Mouse (Mus musculus): ENCODE measurements around the gene Rnf180. TPM values are rescaled to one million over a fixed set of nuclear protein-coding genes. Genes with fewer than 3 reads are reported as not detected.

The Rnf180 gene
- polyA plus RNA-seq, 1 experiment from 2014 or later = 2.9 TPM

DNA sequence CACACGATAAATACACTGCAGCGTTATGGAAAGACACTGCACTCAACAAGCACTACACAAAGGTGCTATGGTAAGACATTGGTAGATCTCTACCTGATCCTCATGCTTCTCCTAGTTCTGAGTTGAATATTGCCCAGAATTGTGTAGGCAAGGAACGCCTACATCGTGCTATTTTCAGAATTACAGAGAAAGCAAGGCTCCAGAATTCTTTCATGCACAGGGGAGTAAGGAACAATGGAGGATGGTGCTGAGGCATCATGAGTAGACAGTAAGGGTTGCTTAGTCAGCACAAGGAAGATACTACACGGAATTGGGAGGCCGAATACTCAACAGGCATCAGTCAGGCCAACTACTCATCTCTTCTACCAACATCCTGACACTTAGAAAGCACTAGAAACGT is 105.9 kb downstream of the Rnf180 start:
- Histone ChIP-seq H3K4me1 (no peaks in the 10 kb centered on the region), H3K36me3 (no peaks in the 10 kb centered on the region), H3K4me3 (replicated peaks) (no peak overlapping the region), H3K4me2 (no peak overlapping the region), H3K27me3 (replicated peaks) (no peaks in the 10 kb centered on the region), H3K9ac (no peak overlapping the region), H3K9me3 (no peaks in the 10 kb centered on the region), H3K27ac (no peak overlapping the region)
- no peak for ATAC-seq (ENCODE audit: insufficient read depth, low FRiP score, low read depth)
- 84% methylated on average over 7 of the region's 7 CpGs for WGBS

DNA sequence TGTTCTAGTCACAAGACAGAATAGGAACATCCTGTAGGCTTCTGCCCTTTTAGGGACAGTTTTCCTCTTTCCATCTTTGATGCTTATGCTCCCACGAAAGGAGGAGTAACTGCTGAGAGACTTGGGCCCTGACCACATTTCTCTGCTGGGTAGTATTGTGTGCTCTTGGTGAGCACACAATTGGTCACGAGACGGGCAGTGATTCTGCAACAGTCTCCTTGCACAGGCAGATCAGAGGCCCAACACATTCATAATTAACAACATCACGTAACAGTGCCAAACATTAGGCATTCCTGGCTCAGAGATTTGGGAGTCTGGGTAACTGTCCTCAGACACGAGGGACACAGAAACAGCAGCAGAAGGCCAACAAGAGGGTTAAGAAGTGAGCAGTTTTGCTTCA is 113.8 kb downstream of the Rnf180 start:
- no peaks in the 10 kb centered on the region for H3K27me3 ChIP-seq (replicated peaks)
- no peak overlapping the region for H3K9ac ChIP-seq
- no peaks in the 10 kb centered on the region for H3K9me3 ChIP-seq
- ATAC-seq (ENCODE audit: insufficient read depth, low FRiP score, low read depth) = no peak
- H3K4me2 ChIP-seq = no peak overlapping the region
- no peak overlapping the region for H3K27ac ChIP-seq
- no peaks in the 10 kb centered on the region for H3K36me3 ChIP-seq
- H3K4me3 ChIP-seq (replicated peaks) = no peak overlapping the region
- WGBS = 82% methylated on average over 5 of the region's 5 CpGs
- no peaks in the 10 kb centered on the region for H3K4me1 ChIP-seq

- WGBS = 57% methylated on average over 5 of the region's 6 CpGs
- no peak for ATAC-seq (ENCODE audit: insufficient read depth, low FRiP score, low read depth)
Observed at GRCm38 (mm10) chr13:105165441-105165840, 129.2 kb downstream of the Rnf180 start.

DNA sequence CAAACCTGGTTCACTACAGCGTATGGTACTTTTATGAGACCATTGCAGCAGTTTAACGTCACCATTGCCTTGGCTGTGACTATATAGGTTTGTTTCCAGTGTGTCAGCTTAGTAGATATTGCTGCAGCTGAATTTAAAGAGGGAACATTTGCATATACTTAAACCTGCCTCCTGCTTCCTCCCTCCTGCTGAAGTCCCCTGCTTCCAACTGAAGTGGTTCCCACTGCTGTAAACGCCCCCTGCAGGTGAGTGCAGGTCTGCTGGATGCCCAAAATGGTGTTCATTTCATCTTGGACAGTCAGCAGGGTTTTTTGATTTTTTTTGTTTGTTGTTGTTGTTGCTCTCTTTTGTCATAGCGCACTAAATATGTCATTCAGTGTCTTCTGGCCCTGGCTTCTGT is 140.7 kb downstream of the Rnf180 start:
- 63% methylated on average over 4 of the region's 4 CpGs for WGBS
- Histone ChIP-seq H3K4me3 (replicated peaks) (no peak overlapping the region), H3K4me2 (no peak overlapping the region), H3K36me3 (no peaks in the 10 kb centered on the region), H3K27me3 (replicated peaks) (no peaks in the 10 kb centered on the region), H3K9me3 (no peaks in the 10 kb centered on the region), H3K4me1 (no peaks in the 10 kb centered on the region), H3K27ac (no peak overlapping the region), H3K9ac (no peak overlapping the region)
- no peak for ATAC-seq (ENCODE audit: insufficient read depth, low FRiP score, low read depth)

More at GRCm38 (mm10) chr13:105165441-105165840, 129.2 kb downstream of the Rnf180 start:
- Histone ChIP-seq H3K9ac (no peak overlapping the region), H3K4me1 (no peaks in the 10 kb centered on the region), H3K27ac (no peak overlapping the region), H3K27me3 (replicated peaks) (no peaks in the 10 kb centered on the region), H3K4me3 (replicated peaks) (no peak overlapping the region), H3K4me2 (no peak overlapping the region), H3K9me3 (no peaks in the 10 kb centered on the region), H3K36me3 (no peaks in the 10 kb centered on the region)

GRCm38 (mm10) chr13:105150006-105150405 is 144.6 kb downstream of the Rnf180 start:
- Histone ChIP-seq H3K4me3 (replicated peaks) (no peak overlapping the region), H3K27me3 (replicated peaks) (no peaks in the 10 kb centered on the region), H3K4me2 (no peak overlapping the region), H3K9me3 (no peaks in the 10 kb centered on the region), H3K36me3 (no peaks in the 10 kb centered on the region), H3K9ac (no peak overlapping the region), H3K4me1 (no peaks in the 10 kb centered on the region), H3K27ac (no peak overlapping the region)
- no peak for ATAC-seq (ENCODE audit: insufficient read depth, low FRiP score, low read depth)
- 76% methylated on average over 3 of the region's 3 CpGs for WGBS

- Histone ChIP-seq H3K4me1 (no peaks in the 10 kb centered on the region), H3K36me3 (no peaks in the 10 kb centered on the region), H3K4me2 (no peak overlapping the region), H3K27me3 (replicated peaks) (no peaks in the 10 kb centered on the region), H3K9me3 (no peaks in the 10 kb centered on the region), H3K4me3 (replicated peaks) (no peak overlapping the region), H3K27ac (no peak overlapping the region), H3K9ac (no peak overlapping the region)
- WGBS = 66% methylated on average over 4 of the region's 4 CpGs
- ATAC-seq (ENCODE audit: insufficient read depth, low FRiP score, low read depth) = no peak
Observed at GRCm38 (mm10) chr13:105147795-105148418, 146.7 kb downstream of the Rnf180 start.

DNA sequence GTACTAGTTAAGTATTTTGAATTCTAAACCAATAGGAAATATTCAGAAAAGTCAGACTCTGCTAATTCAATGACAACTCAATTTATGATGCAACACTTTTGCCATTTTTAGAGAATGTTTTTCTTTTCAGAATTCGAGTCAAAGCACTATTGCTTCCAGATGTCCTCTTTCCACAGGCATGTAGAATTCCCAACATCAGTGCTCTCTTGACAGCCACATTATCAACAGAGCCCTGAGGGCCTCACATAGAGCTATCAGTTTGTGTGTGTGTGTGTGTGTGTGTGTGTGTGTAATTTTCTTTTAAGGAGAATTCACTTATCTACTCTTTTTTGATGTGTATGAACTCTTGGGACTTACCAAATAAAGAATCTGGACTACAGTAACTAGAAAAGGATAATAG is 147.8 kb downstream of the Rnf180 start:
- Histone ChIP-seq H3K4me2 (no peak overlapping the region), H3K36me3 (no peaks in the 10 kb centered on the region), H3K4me3 (replicated peaks) (no peak overlapping the region), H3K9ac (no peak overlapping the region), H3K27me3 (replicated peaks) (no peaks in the 10 kb centered on the region), H3K4me1 (no peaks in the 10 kb centered on the region), H3K27ac (no peak overlapping the region), H3K9me3 (no peaks in the 10 kb centered on the region)
- ATAC-seq (ENCODE audit: insufficient read depth, low FRiP score, low read depth) = no peak
- 26% methylated on average over 1 of the region's 1 CpGs for WGBS

DNA sequence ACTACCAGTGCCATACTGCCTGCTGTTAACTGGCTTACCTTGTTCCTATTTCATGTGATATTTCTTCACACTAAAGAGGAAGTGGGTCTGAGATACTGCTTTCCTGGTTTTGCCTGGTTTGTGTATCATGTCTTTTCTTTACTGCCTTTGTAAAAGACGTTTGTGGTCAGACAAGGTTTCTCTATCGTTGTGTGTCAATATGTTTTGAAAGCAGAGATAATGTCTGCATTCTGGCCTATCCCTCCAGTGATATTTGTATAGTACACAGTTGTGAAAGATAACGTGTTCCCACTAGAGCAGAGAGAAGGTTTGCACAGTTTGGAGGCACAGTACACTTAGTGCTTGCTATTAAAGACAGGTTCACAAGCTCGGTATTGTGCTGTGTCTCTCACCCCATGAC is 154.7 kb downstream of the Rnf180 start:
- Histone ChIP-seq H3K4me3 (replicated peaks) (no peak overlapping the region), H3K4me1 (no peaks in the 10 kb centered on the region), H3K36me3 (no peaks in the 10 kb centered on the region), H3K9me3 (no peaks in the 10 kb centered on the region), H3K27me3 (replicated peaks) (no peaks in the 10 kb centered on the region), H3K9ac (no peak overlapping the region), H3K4me2 (no peak overlapping the region), H3K27ac (0 out of 2 replicates have a peak overlapping the region, but pooled peaks have one; percentile 28)
- peak; percentile 96 for ATAC-seq (ENCODE audit: insufficient read depth, low FRiP score, low read depth)
- WGBS = 44% methylated on average over 4 of the region's 4 CpGs

DNA sequence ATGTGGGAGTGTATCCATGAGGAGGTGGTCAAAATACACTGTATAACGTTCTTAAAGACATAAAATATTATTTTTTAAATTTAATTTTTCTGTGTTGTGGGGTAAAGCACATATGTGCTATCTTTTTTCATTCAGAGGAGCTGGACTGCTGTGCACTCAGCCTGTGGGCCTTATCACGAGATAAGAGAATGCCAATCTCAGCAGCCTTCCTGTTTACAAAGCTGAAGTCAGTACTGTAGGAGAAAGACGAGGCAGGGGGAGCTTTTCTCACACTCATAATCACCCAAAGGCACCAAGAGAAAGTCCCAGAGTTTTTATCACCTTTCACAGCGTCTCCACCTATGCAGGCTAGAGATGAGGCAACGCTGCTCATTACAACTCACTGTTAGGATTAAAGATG is 160.2 kb downstream of the Rnf180 start:
- no peak for ATAC-seq (ENCODE audit: insufficient read depth, low FRiP score, low read depth)
- no peaks in the 10 kb centered on the region for H3K4me1 ChIP-seq
- WGBS = 42% methylated on average over 5 of the region's 5 CpGs
- H3K9ac ChIP-seq = no peak overlapping the region
- H3K36me3 ChIP-seq = no peaks in the 10 kb centered on the region
- H3K4me3 ChIP-seq (replicated peaks) = no peak overlapping the region
- H3K27me3 ChIP-seq (replicated peaks) = no peaks in the 10 kb centered on the region
- no peak overlapping the region for H3K4me2 ChIP-seq
- H3K27ac ChIP-seq = no peak overlapping the region
- no peaks in the 10 kb centered on the region for H3K9me3 ChIP-seq

- no peaks in the 10 kb centered on the region for H3K36me3 ChIP-seq
- no peaks in the 10 kb centered on the region for H3K4me1 ChIP-seq
- no peak overlapping the region for H3K4me3 ChIP-seq (replicated peaks)
- 75% methylated on average over 2 of the region's 2 CpGs for WGBS
- no peaks in the 10 kb centered on the region for H3K9me3 ChIP-seq
- H3K27me3 ChIP-seq (replicated peaks) = no peaks in the 10 kb centered on the region
- H3K9ac ChIP-seq = no peak overlapping the region
- ATAC-seq (ENCODE audit: insufficient read depth, low FRiP score, low read depth) = no peak
- H3K27ac ChIP-seq = no peak overlapping the region
- no peak overlapping the region for H3K4me2 ChIP-seq
Observed at GRCm38 (mm10) chr13:105132776-105133175, 161.8 kb downstream of the Rnf180 start.

DNA sequence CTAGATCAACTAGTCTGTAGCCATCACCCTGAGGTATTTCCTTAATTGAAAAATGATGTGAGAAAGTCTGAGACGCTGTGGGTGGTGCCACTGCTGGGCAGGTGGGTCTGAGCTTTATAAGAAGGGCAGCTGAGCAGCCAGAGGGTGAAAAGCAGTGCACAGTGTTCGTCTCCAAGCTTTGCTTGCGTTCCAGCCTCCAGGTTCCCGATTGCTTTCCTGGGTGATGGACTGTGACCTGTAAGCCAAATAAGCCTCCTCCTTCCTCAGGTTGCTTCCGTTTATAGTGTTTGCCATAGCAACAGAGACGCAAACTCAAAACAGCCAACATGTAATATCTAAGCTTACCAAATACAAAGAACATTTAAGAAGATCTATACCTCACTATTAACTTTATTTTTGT is 162.2 kb downstream of the Rnf180 start:
- Histone ChIP-seq H3K36me3 (no peaks in the 10 kb centered on the region), H3K4me2 (no peak overlapping the region), H3K27me3 (replicated peaks) (no peaks in the 10 kb centered on the region), H3K27ac (no peak overlapping the region), H3K9ac (no peak overlapping the region), H3K4me3 (replicated peaks) (no peak overlapping the region), H3K4me1 (no peaks in the 10 kb centered on the region), H3K9me3 (no peaks in the 10 kb centered on the region)
- WGBS = 71% methylated on average over 6 of the region's 6 CpGs
- no peak for ATAC-seq (ENCODE audit: insufficient read depth, low FRiP score, low read depth)

- Histone ChIP-seq H3K36me3 (no peaks in the 10 kb centered on the region), H3K27me3 (replicated peaks) (no peaks in the 10 kb centered on the region), H3K9ac (no peak overlapping the region), H3K27ac (no peak overlapping the region), H3K9me3 (no peaks in the 10 kb centered on the region), H3K4me1 (no peaks in the 10 kb centered on the region), H3K4me3 (replicated peaks) (no peak overlapping the region), H3K4me2 (no peak overlapping the region)
- WGBS = 77% methylated on average over 6 of the region's 6 CpGs
- no peak for ATAC-seq (ENCODE audit: insufficient read depth, low FRiP score, low read depth)
Observed at GRCm38 (mm10) chr13:105130080-105130479, 164.5 kb downstream of the Rnf180 start.

GRCm38 (mm10) chr13:105122092-105122491 is 172.5 kb downstream of the Rnf180 start:
- WGBS = 71% methylated on average over 3 of the region's 3 CpGs
- H3K4me2 ChIP-seq = no peak overlapping the region
- ATAC-seq (ENCODE audit: insufficient read depth, low FRiP score, low read depth) = peak; percentile 71
- no peaks in the 10 kb centered on the region for H3K27me3 ChIP-seq (replicated peaks)
- no peak overlapping the region for H3K9ac ChIP-seq
- H3K4me1 ChIP-seq = no peaks in the 10 kb centered on the region
- no peak overlapping the region for H3K4me3 ChIP-seq (replicated peaks)
- no peaks in the 10 kb centered on the region for H3K9me3 ChIP-seq
- H3K27ac ChIP-seq = no peak overlapping the region; the same call in 1 of the 2 replicates
- H3K36me3 ChIP-seq = no peaks in the 10 kb centered on the region
